Mouse (Mus musculus): Measurements from ENCODE around the gene Ppp1r1c.

DNA sequence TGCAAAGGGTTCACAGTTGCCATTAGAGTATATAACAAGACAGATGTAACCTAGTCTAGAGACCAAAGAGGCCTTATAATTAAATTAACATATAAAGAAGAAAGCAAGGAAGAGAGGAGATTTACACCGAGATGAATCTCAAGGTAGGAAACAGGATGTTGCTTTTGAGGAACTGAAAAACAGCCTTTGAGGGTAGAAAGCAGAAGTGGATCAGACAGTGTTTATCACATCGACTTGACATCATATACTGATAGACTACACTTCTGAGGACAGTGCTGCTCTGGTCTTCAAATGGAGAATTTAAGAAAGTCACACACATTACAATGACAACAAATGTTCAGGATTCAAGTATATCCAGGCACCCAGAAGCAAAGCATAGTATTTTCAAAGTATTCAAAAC is 34.4 kb downstream of the Ppp1r1c start:
- TF ChIP-seq EP300 (optimal IDR thresholded peaks at IDR 0.05): no peak
- TF ChIP-seq CTCF (IDR thresholded peaks at IDR 0.05; ENCODE audit: low read depth): no peak
